19 mouse cellular contexts compared by ENCODE assay signal in genomic region chr8:87826013-87826660, GRCm38 (mm10).
A peak's percentile ranks its signal among the peaks of the same experiment; 100 is the strongest.
DNase-seq lines count a peak whose midpoint lies in the region; ATAC-seq and TF ChIP-seq lines count a peak whose summit lies in the region.
"Had no signal": no experiment of that assay in that cellular context is flagged by ENCODE, and none has a peak within 500 bp of the region (broad histone marks: within the 10 kb centered on the region; RNA-seq: fewer than 3 reads in every experiment).

No protein-coding gene starts in this region.

- no peak for ATAC-seq in midbrain, embryonic 11.5 days (ENCODE audit: low FRiP score)
- no peak for ATAC-seq in midbrain, postnatal 0 days (ENCODE audit: low FRiP score)
- ATAC-seq: CD4-positive, CD25-positive, alpha-beta regulatory T cell, adult 4 months had no signal

- no peak overlapping the region for H3K27ac ChIP-seq in midbrain, embryonic 11.5 days (ENCODE audit: low read depth, low read length)
- H3K27ac ChIP-seq in midbrain, postnatal 0 days (ENCODE audit: low read depth, low read length) = no peak overlapping the region
- H3K27ac ChIP-seq in layer of hippocampus, adult 2 months = no peak overlapping the region
- H3K27ac ChIP-seq: heart, adult 2 months; hindbrain, embryonic 15.5 days; liver, embryonic 13.5 days; macrophage had no signal

- H3K9me3 ChIP-seq in midbrain, embryonic 11.5 days (ENCODE audit: control insufficient read depth, low read length) = no peaks in the 10 kb centered on the region
- H3K9me3 ChIP-seq in midbrain, postnatal 0 days (ENCODE audit: low read length) = no peaks in the 10 kb centered on the region
- H3K9me3 ChIP-seq: hindbrain, embryonic 15.5 days; liver, embryonic 13.5 days had no signal

- H3K4me3 ChIP-seq in midbrain, embryonic 11.5 days (ENCODE audit: low read depth, low read length) = no peak overlapping the region
- H3K4me3 ChIP-seq in midbrain, postnatal 0 days (ENCODE audit: low read depth, low read length) = no peak overlapping the region
- H3K4me3 ChIP-seq in layer of hippocampus, adult 2 months = no peak overlapping the region
- H3K4me3 ChIP-seq: heart, adult 2 months; hindbrain, embryonic 15.5 days; liver, embryonic 13.5 days had no signal

- no peak for TF ChIP-seq CTCF in midbrain, postnatal 0 days (IDR thresholded peaks at IDR 0.05)
- no peak for TF ChIP-seq CTCF in layer of hippocampus, adult 2 months (conservative IDR thresholded peaks at IDR 0.05)

- H3K4me2 ChIP-seq in midbrain, embryonic 11.5 days = no peak overlapping the region
- H3K4me2 ChIP-seq in midbrain, postnatal 0 days (ENCODE audit: low read depth, low read length, poor library complexity, severe bottlenecking) = no peak overlapping the region
- H3K4me2 ChIP-seq: hindbrain, embryonic 15.5 days; liver, embryonic 13.5 days had no signal

- no peaks in the 10 kb centered on the region for H3K27me3 ChIP-seq in midbrain, embryonic 11.5 days (ENCODE audit: control insufficient read depth, insufficient read depth, low read length)
- H3K27me3 ChIP-seq in midbrain, postnatal 0 days (ENCODE audit: insufficient read depth, low read length) = no peaks in the 10 kb centered on the region
- H3K27me3 ChIP-seq: hindbrain, embryonic 15.5 days; liver, embryonic 13.5 days had no signal

- no peaks in the 10 kb centered on the region for H3K36me3 ChIP-seq in midbrain, embryonic 11.5 days (ENCODE audit: control insufficient read depth, insufficient read depth, low read length)
- H3K36me3 ChIP-seq in midbrain, postnatal 0 days (ENCODE audit: insufficient read depth, low read length) = no peaks in the 10 kb centered on the region
- H3K36me3 ChIP-seq: hindbrain, embryonic 15.5 days; liver, embryonic 13.5 days had no signal

- WGBS in midbrain, embryonic 11.5 days = 88% methylated on average over 9 of the region's 9 CpGs
- 83% methylated on average over 9 of the region's 9 CpGs for WGBS in midbrain, postnatal 0 days

- no peak overlapping the region for H3K9ac ChIP-seq in midbrain, embryonic 11.5 days (ENCODE audit: low read length)
- no peak overlapping the region for H3K9ac ChIP-seq in midbrain, postnatal 0 days (replicated peaks; ENCODE audit: low read length, poor library complexity, severe bottlenecking)
- H3K9ac ChIP-seq: hindbrain, embryonic 15.5 days; liver, embryonic 13.5 days had no signal

- peak; percentile 40 to 53 for DNase-seq in cerebellum, adult 18-20 months
- no peak for DNase-seq in cerebellum, postnatal 4 days (ENCODE audit: low spot score in 2 of 2)
- peak; percentile 19 for DNase-seq in heart, postnatal 4 days
- no peak for DNase-seq in heart, adult 8-10 months (ENCODE audit: low spot score)
- peak; percentile 54 for DNase-seq in midbrain, embryonic 11.5 days (ENCODE audit: low spot score, missing footprints)
- DNase-seq in midbrain, postnatal 0 days (ENCODE audit: low spot score) = no peak
- DNase-seq in adrenal gland, adult 8-10 months = no peak
- no peak for DNase-seq in layer of hippocampus, adult 2 months (ENCODE audit: low spot score in 2 of 2)
- DNase-seq: adrenal gland, postnatal 25 days; embryo, embryonic 11 days; gastrocnemius, postnatal 25 days; heart, adult 2 months; kidney, adult 2 months; kidney, postnatal 10 days; liver, embryonic 13.5 days; lung, adult 2 months had no signal

- H3K4me1 ChIP-seq in midbrain, embryonic 11.5 days (ENCODE audit: control insufficient read depth, insufficient read depth, low read length) = peaks cover 47% of the 10 kb centered on the region
- peaks cover 23% of the 10 kb centered on the region; the same call in 1 of the 2 replicates for H3K4me1 ChIP-seq in midbrain, postnatal 0 days (ENCODE audit: insufficient read depth, low read length)
- H3K4me1 ChIP-seq: liver, embryonic 13.5 days had no signal

Comparison
In these comparisons a context has a peak if more than half of its experiments do, and no peak if none do; other contexts are left out.
1. DNase-seq: peak in cerebellum, adult 18-20 months (2 of 2), heart, postnatal 4 days (single experiment) and midbrain, embryonic 11.5 days (single experiment); none in cerebellum, postnatal 4 days (0 of 2), heart, adult 8-10 months (single experiment), midbrain, postnatal 0 days (single experiment), adrenal gland, adult 8-10 months (single experiment) and layer of hippocampus, adult 2 months (0 of 2).